Mouse (Mus musculus) myocyte (in vitro differentiated cells): ENCODE data around the gene Gphb5. TPM values are rescaled to one million over a fixed set of nuclear protein-coding genes. Genes with fewer than 3 reads are reported as not detected.

Experiments used
- H3K27me3 ChIP-seq: one replicate; pipeline ENCODE4 v1.6.1; 2011; ENCODE audit not compliant: control insufficient read depth, insufficient read depth, insufficient read length
- H3K36me3 ChIP-seq: one replicate; pipeline ENCODE4 v1.6.1; 2011; ENCODE audit not compliant: control insufficient read depth, insufficient read depth
- H3K4me2 ChIP-seq: one replicate; pipeline ENCODE4 v1.6.1; 2011; ENCODE audit warnings: low read depth, control low read depth
- H3K4me3 ChIP-seq: one replicate; pipeline ENCODE4 v1.5.1; 2011; ENCODE audit warnings: mild to moderate bottlenecking, control low read depth, moderate library complexity
- H3K79me2 ChIP-seq: one replicate; pipeline ENCODE4 v1.6.1; 2011; ENCODE audit not compliant: control insufficient read depth, insufficient read depth
- H3ac ChIP-seq: one replicate; pipeline ENCODE4 v1.6.1; 2011; ENCODE audit not compliant: control insufficient read depth, insufficient read length
- CEBPB ChIP-seq: IDR thresholded peaks from 2 replicates; pipeline ENCODE4 v1.6.1; 2011; ENCODE audit warnings: mild to moderate bottlenecking, moderate library complexity; ENCODE audit not compliant: poor library complexity, insufficient read depth, severe bottlenecking
- E2F4 ChIP-seq: IDR thresholded peaks from one replicate; pipeline ENCODE4 v1.6.1; 2011; ENCODE audit warnings: mild to moderate bottlenecking, control low read depth, moderate library complexity; ENCODE audit not compliant: insufficient read depth
- MAX ChIP-seq: IDR thresholded peaks from one replicate; pipeline ENCODE4 v1.6.1; 2011; ENCODE audit warnings: low read depth, mild to moderate bottlenecking, control low read depth
- MYOD1 ChIP-seq, 3 experiments: IDR thresholded peaks; one replicate each; pipeline ENCODE4 v1.6.1; 2011; ENCODE audit warnings: control low read depth in 2 of 3, low read depth in 2 of 3, mild to moderate bottlenecking in 2 of 3, moderate library complexity in 1 of 3; ENCODE audit not compliant: insufficient read length in 2 of 3, control insufficient read depth in 1 of 3
- MYOG ChIP-seq, 3 experiments: IDR thresholded peaks; one replicate each; pipeline ENCODE4 v1.6.1; 2011; ENCODE audit warnings: control low read depth in 2 of 3, low read depth in 2 of 3, mild to moderate bottlenecking in 2 of 3; ENCODE audit not compliant: insufficient read length in 2 of 3, control insufficient read depth in 1 of 3, insufficient read depth in 1 of 3
- POLR2A ChIP-seq: IDR thresholded peaks from one replicate; pipeline ENCODE4 v1.6.1; 2011; ENCODE audit warnings: low read depth, mild to moderate bottlenecking, control low read depth, moderate library complexity; ENCODE audit not compliant: insufficient read length
- POLR2AphosphoS2 ChIP-seq: IDR thresholded peaks from one replicate; pipeline ENCODE4 v1.6.1; 2011; ENCODE audit warnings: low read depth, control low read depth; ENCODE audit not compliant: insufficient read length
- REST ChIP-seq: IDR thresholded peaks from one replicate; pipeline ENCODE4 v1.6.1; 2011; ENCODE audit warnings: mild to moderate bottlenecking, control low read depth, moderate library complexity; ENCODE audit not compliant: insufficient read depth, insufficient read length
- SRF ChIP-seq: IDR thresholded peaks from one replicate; pipeline ENCODE4 v1.6.1; 2011; ENCODE audit warnings: low read depth; ENCODE audit not compliant: control insufficient read depth, insufficient read length
- TCF12 ChIP-seq: IDR thresholded peaks from one replicate; pipeline ENCODE4 v1.6.1; 2011; ENCODE audit warnings: mild to moderate bottlenecking, control low read depth; ENCODE audit not compliant: poor library complexity, insufficient read depth, severe bottlenecking
- TCF3 ChIP-seq: IDR thresholded peaks from one replicate; pipeline ENCODE4 v1.6.1; 2011; ENCODE audit warnings: low read depth, control low read depth; ENCODE audit not compliant: insufficient read length
- USF1 ChIP-seq: IDR thresholded peaks from one replicate; pipeline ENCODE4 v1.6.1; 2011; ENCODE audit warnings: low read depth, mild to moderate bottlenecking, control low read depth, moderate library complexity
- polyA plus RNA-seq: library from polyadenylated mRNA; unstranded; fragments of >200 nt; fragmentation: generic; extraction: Trizol; gene quantifications from one replicate; pipeline ENCODE4 v1.2.1, GENCODE M21; 2012; ENCODE audit warnings: missing spikeins

The Gphb5 gene
- polyA plus RNA-seq, 1 experiment, result not detected

GRCm38 (mm10) chr12:75391526-75391925, 25.1 kb downstream of the Gphb5 start:
- Histone ChIP-seq H3K36me3 (peaks cover 10% of the 10 kb centered on the region), H3ac (no peak overlapping the region), H3K4me3 (no peak overlapping the region), H3K4me2 (no peak overlapping the region), H3K27me3 (no peaks in the 10 kb centered on the region), H3K79me2 (no peaks in the 10 kb centered on the region)
- TF ChIP-seq SRF (no peak), MYOG (IDR thresholded peaks at IDR 0.05; ENCODE audit: control insufficient read depth in 1 of 3, insufficient read depth in 1 of 3, insufficient read length in 2 of 3, low read depth in 2 of 3) (no peak), MAX (no peak)

- no peaks in the 10 kb centered on the region for H3K27me3 ChIP-seq
- no peak overlapping the region for H3K4me3 ChIP-seq
- H3K4me2 ChIP-seq, result no peak overlapping the region
- peaks cover 10% of the 10 kb centered on the region for H3K36me3 ChIP-seq
- no peak for TF ChIP-seq USF1
- TF ChIP-seq TCF12, result no peak
- no peak for TF ChIP-seq REST
- TF ChIP-seq CEBPB, result no peak
- TF ChIP-seq TCF3, result no peak
- no peak for TF ChIP-seq POLR2AphosphoS2
- TF ChIP-seq MYOD1 (IDR thresholded peaks at IDR 0.05; ENCODE audit: control insufficient read depth in 1 of 3, insufficient read length in 2 of 3, low read depth in 2 of 3), result no peak
- TF ChIP-seq MYOG (IDR thresholded peaks at IDR 0.05; ENCODE audit: control insufficient read depth in 1 of 3, insufficient read depth in 1 of 3, insufficient read length in 2 of 3, low read depth in 2 of 3), result no peak
- no peak for TF ChIP-seq POLR2A
- TF ChIP-seq SRF, result no peak
- no peak for TF ChIP-seq E2F4
- TF ChIP-seq MAX, result no peak
- H3K79me2 ChIP-seq, result no peaks in the 10 kb centered on the region
- no peak overlapping the region for H3ac ChIP-seq
These were observed 27.1 kb downstream of the Gphb5 start for GRCm38 (mm10) chr12:75389308-75390135.

- Histone ChIP-seq H3ac (no peak overlapping the region), H3K4me2 (no peak overlapping the region), H3K4me3 (no peak overlapping the region), H3K36me3 (peaks cover 10% of the 10 kb centered on the region), H3K27me3 (no peaks in the 10 kb centered on the region), H3K79me2 (no peaks in the 10 kb centered on the region)
- TF ChIP-seq TCF3, result no peak
These were observed 28.1 kb downstream of the Gphb5 start for GRCm38 (mm10) chr12:75388521-75388920.

- no peak for TF ChIP-seq REST
- Histone ChIP-seq H3K4me3 (no peak overlapping the region), H3K27me3 (no peaks in the 10 kb centered on the region), H3K36me3 (peaks cover 3% of the 10 kb centered on the region), H3K4me2 (no peak overlapping the region), H3K79me2 (no peaks in the 10 kb centered on the region), H3ac (no peak overlapping the region)
These were observed 28.7 kb downstream of the Gphb5 start for GRCm38 (mm10) chr12:75387846-75388245.

GRCm38 (mm10) chr12:75387156-75387555, 29.4 kb downstream of the Gphb5 start:
- no peak overlapping the region for H3K4me2 ChIP-seq
- no peaks in the 10 kb centered on the region for H3K79me2 ChIP-seq
- no peak for TF ChIP-seq TCF12
- TF ChIP-seq SRF, result no peak
- TF ChIP-seq E2F4, result no peak
- no peak for TF ChIP-seq USF1
- TF ChIP-seq REST, result no peak
- TF ChIP-seq MYOG (IDR thresholded peaks at IDR 0.05; ENCODE audit: control insufficient read depth in 1 of 3, insufficient read depth in 1 of 3, insufficient read length in 2 of 3, low read depth in 2 of 3), result no peak
- TF ChIP-seq MYOD1 (IDR thresholded peaks at IDR 0.05; ENCODE audit: control insufficient read depth in 1 of 3, insufficient read length in 2 of 3, low read depth in 2 of 3), result no peak
- TF ChIP-seq CEBPB, result no peak
- no peak for TF ChIP-seq POLR2A
- TF ChIP-seq TCF3, result no peak
- TF ChIP-seq MAX, result no peak
- TF ChIP-seq POLR2AphosphoS2, result no peak
- H3K4me3 ChIP-seq, result no peak overlapping the region
- no peak overlapping the region for H3ac ChIP-seq
- H3K36me3 ChIP-seq, result no peaks in the 10 kb centered on the region
- no peaks in the 10 kb centered on the region for H3K27me3 ChIP-seq

GRCm38 (mm10) chr12:75386731-75387130, 29.9 kb downstream of the Gphb5 start:
- H3K4me3 ChIP-seq, result no peak overlapping the region
- TF ChIP-seq E2F4, result no peak
- H3ac ChIP-seq, result no peak overlapping the region
- no peaks in the 10 kb centered on the region for H3K79me2 ChIP-seq
- no peak overlapping the region for H3K4me2 ChIP-seq
- no peaks in the 10 kb centered on the region for H3K36me3 ChIP-seq
- H3K27me3 ChIP-seq, result no peaks in the 10 kb centered on the region
